In genomic region chr9:20886563-20886962, GRCm38 (mm10) we compare ENCODE assay signal across 18 mouse cellular contexts.
"Had no signal": no experiment of that assay in that cellular context is flagged by ENCODE, and none has a peak within 500 bp of the region (broad histone marks: within the 10 kb centered on the region; RNA-seq: fewer than 3 reads in every experiment).

No protein-coding gene starts in this region.

- H3K27me3 ChIP-seq: midbrain, embryonic 12.5 days; neural tube, embryonic 13.5 days; neural tube, embryonic 15.5 days had no signal

- DNase-seq: lung, adult 18-20 months; lung, embryonic 14.5 days; lung, postnatal 10 days; lung, postnatal 4 days; midbrain, embryonic 14.5 days; retina, postnatal 1 day; right cerebral cortex, adult 18-20 months; right cerebral cortex, postnatal 25 days; right cerebral cortex, postnatal 4 days; spleen, adult 18-20 months; thymus, adult 18-20 months; thymus, postnatal 14 days; thymus, postnatal 36 days had no signal

- H3K9ac ChIP-seq: lung, embryonic 14.5 days; midbrain, embryonic 12.5 days; neural tube, embryonic 15.5 days had no signal

- H3K27ac ChIP-seq: midbrain, embryonic 10.5 days; midbrain, embryonic 12.5 days had no signal

- H3K9me3 ChIP-seq: midbrain, embryonic 10.5 days; midbrain, embryonic 12.5 days; neural tube, embryonic 13.5 days; neural tube, embryonic 15.5 days had no signal

- H3K4me3 ChIP-seq: midbrain, embryonic 12.5 days had no signal

- ATAC-seq: midbrain, embryonic 16.5 days had no signal
